Mouse (Mus musculus): ENCODE results near the gene Tmem53.

Gene Tmem53

DNA sequence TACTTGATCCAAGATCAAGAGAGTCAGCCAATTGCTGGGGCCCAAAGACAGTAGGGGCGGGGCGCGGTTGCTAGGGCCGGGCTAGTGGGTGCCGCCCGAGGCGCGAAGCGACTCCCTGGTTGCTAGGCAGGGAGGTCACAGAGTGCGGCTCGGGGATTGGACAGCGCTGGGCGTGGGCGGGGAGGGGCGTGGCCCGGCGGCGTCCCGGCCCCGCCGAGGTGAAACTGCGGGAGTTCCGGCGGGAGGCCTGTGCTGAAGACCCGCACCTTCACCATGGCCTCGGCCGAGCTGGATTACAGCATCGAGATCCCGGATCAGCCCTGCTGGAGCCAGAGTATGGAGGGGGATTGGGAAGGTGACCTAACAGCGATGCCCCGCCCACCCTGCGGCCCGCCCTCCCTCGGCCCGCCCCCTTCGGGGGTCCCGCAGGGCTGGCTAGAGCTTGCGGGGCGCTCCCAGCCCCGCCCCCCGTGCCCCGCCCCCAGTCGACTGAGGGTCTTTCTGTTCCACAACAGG, at the start of gene Tmem53, which contains the start of gene Armh1:
TSS of gene Tmem53 (plus strand) at position 151 of the 516 bp plus-strand sequence.
TSS of gene Armh1 (minus strand) at position 325 of the 516 bp plus-strand sequence.
- DNase-seq (ENCODE audit: low spot score) = peak; percentile 88

DNA sequence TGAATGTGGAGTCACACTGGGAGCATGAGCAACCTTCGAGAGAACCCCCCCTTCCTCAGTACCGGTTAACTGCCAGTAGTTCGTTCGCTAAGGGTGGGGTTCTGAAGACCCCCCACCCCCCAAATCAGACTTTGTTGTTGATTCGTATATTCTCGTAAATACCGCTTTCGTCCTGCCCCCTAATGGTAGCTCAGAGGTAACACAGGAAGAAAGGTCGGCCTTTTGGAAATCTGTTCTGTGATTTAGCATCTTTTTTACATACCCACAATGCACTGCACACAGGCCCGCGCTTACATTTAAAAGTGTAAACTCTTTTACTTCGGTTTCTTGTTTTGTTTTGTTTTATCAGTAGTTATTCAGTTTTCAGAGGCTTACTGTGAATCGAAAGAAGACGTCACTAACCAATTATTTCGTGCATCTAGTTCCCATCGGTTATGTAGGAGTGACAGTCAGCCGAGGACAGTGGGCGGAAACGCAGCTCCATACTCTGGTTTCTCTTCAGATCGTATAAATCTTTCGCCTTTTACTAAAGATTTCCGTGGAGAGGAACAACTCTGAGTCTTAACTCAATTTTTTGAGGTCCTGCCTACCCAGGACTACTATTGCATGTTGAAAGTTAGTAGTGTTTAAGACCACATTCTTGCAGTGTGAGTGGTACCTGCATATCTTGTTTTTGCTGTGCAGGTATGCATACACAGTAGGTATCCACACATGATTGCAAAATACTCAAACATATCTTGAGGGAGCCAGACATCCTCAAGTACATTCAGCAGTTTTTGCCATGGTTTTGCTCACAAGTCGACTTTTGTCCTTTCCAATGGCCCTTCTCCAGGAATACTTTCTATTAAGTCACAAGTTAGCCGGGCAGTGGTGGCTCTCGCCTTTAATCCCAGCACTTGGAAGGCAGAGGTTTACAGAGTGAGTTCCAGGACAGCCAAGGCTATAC, 49.4 kb upstream of the Tmem53 start:
- DNase-seq (ENCODE audit: low spot score) = peak; percentile 69

DNA sequence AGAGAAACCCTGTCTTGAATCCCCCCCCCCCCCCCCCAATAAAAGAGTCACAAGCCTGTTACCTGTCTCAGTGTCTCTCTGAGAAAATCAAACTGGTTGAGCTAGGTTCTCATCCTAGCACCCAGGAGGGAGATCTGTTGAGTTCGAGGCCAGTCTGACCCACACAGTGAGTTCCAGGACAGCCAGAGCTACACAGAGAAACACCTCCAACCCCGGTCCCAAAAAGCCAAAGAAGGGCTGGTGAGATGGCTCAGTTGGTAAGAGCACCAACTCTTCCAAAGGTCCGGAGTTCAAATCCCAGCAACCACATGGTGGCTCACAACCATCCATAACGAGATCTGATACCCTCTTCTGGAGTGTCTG, 48.8 kb upstream of the Tmem53 start:
- no peak for DNase-seq (ENCODE audit: low spot score)

DNA sequence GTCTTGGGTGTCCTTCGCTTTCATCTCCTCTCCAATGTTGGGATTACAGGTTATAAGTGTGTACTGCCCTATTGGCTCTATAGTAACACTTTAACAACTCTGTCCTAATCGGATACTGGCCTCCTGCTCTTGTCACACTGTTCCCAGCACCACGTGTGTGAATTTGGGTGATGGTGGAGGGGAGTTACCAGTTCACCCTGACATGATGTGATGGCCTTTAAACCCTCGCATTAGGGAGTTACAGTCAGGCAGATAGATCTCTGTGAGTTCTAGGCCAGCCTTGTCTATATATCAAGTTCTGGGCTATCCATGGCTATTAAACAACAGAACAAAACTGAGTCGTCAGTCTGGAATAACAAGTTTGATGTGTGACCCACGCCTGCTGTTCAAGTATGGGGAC, 42.2 kb upstream of the Tmem53 start:
- DNase-seq (ENCODE audit: low spot score) = no peak

DNA sequence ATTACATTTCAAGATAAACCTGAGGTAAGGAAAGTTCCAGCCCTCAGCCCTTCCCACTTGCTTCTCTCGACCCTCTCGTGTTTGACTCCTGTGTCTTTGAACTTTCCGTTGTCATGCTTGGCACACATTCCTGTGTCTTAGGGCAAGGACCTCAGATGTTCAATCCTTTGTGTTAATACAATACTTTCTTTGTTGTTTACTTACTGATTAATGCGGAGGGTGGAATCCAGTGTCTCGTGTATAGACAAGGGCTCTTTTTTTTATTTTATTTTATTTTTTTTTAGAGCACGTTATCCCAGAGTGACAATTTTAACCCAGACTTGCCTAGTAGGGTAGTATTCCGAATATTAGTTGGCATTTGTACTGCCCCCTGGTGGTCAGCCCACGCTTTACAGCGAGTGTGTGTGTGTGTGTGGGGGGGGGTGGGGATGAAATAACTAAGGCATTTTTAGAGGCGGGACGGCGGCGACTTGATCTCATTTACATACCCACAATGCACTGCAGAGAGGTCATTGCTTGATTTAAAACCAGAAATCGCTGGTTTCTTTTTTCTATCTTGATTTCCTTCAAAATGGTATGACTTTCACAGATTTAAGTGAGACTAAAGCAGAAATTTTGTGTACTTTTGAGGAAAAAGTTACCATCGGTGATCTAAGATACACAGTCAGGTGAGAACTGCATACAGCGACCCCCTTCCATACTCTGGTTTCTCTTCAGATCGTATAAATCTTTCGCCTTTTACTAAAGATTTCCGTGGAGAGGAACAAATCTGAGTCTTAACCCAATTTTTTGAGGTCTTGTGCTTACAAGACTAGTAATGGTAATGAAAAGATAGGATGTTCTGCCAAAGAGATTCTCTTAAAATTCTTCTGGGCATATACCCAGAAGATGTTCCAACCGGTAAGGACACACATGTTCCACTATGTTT, 41.3 kb upstream of the Tmem53 start:
- DNase-seq (ENCODE audit: low spot score) = peak; percentile 83

DNA sequence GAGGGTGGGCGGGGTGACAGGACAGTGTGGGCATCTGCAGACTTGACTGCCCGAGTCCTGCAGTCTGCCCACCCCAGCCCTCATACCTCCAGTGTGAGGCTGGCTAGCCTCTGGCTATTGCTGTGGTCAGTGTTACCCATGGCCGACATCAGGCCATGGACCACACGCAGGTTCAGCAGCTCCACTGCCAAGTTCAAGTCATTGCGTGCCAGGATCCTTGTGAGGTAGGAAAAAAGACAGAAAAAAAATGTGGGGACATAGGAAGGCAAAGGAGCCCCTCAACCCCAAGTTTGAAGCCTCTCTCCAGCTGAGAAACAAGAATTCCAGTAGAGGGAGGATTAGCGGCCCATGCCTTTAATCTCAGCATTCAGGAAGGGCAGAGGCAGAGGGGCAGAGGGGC, 37.5 kb upstream of the Tmem53 start:
- no peak for DNase-seq (ENCODE audit: low spot score)

DNA sequence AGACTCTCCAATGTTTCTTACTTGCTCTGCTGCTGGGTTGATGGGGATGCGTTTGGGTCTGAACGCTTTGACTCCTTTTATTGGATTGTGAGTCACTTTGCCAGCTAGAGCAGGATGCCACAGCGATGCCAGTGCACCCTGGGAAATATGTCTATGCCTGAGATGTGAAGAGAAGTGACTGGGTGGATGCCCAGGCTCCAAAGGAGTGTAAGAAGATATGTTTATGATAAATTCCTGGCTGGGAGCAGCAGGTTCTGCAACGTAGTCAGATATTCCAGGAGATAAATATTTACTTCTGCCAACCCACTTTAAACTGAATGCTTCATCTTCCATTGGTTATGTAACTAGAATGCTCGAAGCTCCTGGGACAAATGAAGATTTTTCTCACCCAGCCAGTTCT, 34.7 kb upstream of the Tmem53 start:
- DNase-seq (ENCODE audit: low spot score) = no peak

DNA sequence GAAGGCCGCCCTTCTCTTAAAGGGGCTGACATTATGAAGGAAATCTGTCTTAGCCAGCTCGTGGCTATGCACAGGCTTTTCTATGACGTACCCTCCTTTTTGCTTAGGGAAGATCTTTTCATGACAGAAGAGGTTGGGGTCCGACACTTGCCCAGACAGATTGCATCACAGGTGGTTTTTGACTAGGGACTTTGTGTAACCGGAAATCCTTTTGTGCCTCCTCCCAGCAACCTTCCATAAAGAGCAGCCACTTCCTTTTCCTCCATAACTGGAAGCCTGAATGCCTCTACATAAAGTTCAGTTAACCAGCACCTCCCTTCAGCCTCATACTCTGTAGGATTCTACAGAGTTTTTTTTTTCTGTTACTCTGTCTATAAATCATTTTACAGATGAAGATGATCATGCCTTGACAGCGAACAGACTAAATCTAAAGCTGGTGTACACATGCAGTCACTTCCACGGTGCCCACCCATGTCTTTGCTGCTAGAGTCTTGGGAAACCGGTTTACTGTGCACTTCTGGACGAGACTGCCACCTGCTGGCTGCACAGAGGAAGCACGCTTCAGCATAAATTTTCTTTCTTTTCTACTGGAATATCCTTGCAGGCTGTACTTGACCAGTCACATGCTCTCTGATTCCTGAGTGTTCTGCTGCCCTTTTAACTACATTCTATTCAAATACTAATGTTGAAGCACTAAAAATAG, 33.1 kb upstream of the Tmem53 start:
- DNase-seq (ENCODE audit: low spot score) = peak; percentile 56

DNA sequence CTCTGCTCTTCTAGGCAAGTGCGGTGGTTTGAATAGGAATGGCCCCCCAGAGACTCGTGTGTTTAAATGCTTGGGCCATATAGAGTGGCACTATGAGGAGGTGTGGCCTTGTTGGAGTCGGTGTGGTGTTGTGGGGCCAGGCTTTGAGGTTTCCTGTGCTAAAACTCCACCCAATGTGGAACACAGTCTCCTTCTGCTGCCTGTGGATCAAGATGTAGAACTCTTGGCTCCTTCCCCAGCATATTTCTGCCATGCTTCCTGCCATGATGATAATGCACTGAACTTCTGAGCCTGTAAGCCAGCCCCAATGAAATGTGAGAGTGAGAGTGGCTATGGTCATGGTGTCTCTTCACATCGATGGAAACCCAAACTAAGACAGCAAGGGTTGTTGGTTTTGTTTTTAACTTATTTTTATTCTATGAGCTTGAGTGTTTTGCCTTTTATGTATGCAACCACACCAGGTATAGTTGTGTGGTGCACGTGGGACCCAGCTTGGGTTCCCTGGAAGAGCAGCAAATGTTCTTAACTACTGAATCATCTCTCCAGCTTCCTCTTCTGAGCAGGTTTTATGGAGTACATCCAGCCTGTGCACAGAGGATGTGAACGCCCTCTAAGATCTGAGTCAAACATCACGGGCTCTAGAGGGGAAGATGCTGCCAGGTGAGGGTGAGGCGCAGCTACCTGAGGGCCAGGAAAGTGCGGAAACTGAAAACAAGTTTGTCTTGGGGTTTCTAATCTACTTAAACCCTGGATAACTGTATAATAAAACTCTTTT, 30.8 kb upstream of the Tmem53 start:
- DNase-seq (ENCODE audit: low spot score) = peak; percentile 49

DNA sequence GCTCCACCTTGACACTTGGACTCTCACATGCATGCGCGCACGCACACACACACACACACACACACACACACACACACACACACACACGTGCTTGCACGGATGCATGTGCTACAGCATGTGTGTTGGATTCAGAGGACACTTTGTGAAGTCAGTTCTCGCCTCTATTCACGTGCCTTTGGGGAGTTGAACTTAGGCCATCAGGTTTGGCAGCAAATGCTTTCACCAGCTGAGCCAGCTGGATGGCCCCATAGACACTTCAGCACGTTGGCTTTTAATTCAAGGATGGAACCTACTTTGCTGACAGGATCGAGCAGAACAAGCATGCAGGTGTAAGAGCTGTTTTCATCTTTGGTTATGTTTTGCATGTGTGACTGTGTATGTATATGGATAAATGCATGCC, 29.9 kb upstream of the Tmem53 start:
- no peak for DNase-seq (ENCODE audit: low spot score)

DNA sequence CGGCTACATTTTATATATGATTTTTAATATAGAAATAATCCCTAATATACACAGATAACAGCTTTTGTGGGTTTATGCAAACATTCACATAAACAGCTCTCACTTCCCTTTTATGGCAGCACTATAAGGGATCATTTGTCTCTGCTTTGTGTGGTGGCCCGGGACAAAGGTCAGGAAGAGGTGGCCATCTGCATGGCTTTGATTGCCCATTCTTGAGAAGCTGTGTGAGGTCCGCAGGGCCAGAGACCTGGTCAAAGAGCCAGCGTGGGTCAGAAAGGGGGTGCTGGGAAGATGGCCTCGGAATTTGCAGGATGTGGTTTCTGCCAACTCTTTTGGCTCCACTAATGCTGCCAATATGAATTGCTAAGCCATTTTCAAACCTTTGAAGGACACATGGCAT, 28.8 kb upstream of the Tmem53 start:
- no peak for DNase-seq (ENCODE audit: low spot score)

DNA sequence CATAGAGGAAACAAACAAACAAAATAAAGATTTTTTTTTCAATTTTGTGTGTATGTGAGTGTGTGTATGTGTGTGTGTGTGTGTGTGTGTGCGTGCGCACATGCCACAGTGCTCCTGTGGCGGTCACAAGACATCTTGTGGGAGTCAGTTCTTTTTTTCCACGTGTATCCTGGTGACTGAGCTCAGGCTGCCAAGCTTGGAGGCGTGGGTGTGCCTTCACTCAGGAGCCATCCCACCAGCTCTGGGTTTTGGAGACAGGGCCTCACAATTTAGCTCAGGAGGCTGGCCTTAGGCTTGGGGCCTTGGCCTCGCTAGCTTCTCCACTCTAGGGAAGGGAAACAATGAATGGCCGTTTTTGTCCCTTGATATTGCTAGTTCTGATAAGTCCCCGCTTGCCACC, 27.6 kb upstream of the Tmem53 start:
- no peak for DNase-seq (ENCODE audit: low spot score)

DNA sequence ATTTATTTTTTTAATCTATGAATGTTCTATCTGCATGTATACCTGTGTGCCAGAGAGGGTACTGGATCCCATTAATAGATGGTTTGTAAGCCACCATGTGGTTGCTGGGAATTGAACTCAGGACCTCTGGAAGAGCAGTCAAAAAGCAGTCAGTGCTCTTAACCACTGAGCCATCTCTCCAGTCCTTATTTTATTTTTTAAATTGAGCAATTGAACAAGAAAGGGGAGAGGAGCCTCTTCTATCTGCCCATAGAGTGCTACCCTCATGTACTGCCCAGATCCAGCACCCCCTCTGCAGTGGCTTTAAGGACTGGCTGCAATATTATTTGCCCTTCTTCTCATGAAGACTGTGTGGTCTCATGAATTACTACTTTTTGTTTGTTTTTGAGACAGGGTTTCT, 26.5 kb upstream of the Tmem53 start:
- no peak for DNase-seq (ENCODE audit: low spot score)

DNA sequence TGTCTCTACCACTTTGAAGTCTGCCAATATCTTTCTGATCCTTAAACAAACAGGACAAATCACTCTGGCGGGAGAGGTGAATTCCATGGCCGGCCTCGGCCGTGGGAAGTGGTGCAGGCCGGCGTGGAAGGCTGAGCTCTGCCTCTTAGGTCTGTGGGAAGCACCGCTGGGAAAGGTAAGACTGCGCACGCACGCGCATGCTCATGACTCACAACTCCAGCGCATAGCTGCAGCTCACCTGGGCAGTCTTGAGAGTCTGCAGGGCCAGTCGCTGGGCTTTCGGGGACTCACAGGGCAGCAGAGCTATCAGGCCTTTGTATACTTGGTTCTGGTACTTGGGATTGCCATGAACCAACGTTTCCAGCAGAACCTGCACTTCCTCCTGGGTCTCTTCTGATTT, 22.2 kb upstream of the Tmem53 start:
- DNase-seq (ENCODE audit: low spot score) = no peak

DNA sequence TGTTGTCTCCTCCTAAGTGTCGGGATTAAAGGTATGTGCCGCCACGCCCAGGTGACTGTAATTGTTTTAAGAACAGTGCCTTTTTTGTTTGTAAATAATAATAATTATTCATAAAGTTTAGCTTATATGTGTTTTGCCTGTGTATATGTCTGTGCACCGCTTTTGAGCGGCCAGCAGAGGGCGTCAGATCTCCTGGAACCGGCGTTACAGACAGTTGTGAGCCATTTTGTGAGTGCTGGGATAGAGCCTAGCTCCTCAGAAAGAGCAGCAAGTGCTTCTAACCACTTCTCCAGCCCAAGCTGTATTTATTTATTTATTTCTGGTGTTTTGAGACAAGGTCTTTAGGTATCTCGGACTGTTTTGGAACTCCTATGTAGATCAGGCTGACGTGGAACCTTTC, 21.4 kb upstream of the Tmem53 start:
- DNase-seq (ENCODE audit: low spot score) = no peak

DNA sequence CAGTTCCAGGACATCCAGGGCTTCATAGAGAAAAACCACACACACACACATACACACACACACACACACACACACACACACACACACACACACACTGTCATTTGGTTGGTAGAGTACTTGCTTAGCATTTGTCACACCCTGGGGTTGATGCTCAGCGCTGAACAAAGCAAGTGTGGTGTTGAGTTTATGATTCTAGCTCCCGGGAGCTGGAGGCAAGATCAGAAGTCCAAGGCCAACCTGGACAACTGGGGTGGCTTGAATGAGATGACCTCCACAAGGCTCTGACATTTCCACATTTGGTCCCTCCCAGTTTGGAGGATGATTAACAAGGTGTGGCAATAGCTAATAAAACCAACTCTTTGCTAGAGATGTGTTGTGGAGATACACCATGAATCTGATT, 20.5 kb upstream of the Tmem53 start:
- DNase-seq (ENCODE audit: low spot score) = no peak

DNA sequence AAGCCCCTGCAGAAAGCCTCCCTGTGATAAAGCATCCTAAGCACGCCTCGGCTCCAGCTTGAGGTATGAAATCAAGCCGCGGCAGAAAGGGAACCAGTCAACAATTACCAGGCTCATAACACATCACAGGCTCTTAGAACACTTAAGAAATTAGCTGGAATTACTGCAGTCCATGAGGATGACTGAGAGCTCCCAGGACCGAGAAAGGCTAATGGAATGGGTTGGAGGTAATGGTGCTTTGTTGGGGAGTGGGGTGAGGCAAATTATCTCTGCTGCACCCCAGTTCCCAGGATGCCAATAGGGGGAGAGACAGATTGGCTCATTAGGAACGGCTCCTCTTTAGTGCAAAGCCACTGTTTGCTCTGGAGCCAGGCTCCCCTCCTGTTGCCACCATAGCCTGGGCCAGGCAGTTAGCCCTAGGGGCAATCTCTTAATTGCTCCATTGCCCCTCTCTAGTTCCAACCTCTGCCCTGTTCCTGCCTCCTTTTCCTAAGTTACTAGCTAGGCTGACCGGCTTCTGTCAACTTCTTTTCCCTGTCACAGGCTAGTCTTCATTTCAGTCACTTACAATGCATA, 17.5 kb upstream of the Tmem53 start:
- no peak for DNase-seq (ENCODE audit: low spot score)

DNA sequence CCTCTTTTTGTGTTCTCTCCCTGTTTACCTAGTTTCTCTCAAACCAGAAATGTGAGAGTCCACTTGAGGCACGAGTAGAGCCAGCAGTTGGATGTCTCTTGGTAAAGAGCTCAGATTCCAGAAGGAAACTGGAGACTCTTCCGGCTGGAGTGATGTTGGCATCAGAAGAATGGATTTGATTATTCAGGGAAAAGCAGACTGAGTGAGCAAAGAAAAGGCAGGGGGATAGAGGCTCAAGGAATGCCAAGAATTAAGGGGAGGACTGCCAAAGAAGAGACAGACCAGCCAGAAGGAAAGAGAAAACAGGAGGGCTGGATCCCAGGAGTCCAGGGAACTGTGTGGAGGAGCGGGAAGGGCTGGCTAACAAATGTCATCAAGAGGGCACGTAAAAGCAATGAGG, 15.9 kb upstream of the Tmem53 start:
- DNase-seq (ENCODE audit: low spot score) = no peak

DNA sequence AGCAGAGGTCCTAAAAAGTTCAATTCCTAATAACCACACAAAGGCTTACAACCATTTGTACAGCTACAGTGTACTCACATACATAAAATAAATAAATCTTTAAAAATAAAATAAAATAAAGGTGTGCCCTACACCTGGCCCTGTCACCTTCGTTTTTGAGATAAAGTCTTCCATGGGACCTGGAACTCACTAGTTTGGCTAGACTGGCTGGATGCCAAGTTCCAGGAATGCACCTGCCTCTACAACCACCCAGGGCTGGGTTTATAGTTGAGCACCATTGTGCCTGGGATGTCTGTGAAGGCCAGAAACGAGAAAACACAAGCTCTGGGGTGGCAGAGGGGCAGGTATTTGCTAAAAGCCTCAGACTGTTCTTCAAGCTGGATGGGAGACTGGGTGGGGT, 12.6 kb upstream of the Tmem53 start:
- no peak for DNase-seq (ENCODE audit: low spot score)

DNA sequence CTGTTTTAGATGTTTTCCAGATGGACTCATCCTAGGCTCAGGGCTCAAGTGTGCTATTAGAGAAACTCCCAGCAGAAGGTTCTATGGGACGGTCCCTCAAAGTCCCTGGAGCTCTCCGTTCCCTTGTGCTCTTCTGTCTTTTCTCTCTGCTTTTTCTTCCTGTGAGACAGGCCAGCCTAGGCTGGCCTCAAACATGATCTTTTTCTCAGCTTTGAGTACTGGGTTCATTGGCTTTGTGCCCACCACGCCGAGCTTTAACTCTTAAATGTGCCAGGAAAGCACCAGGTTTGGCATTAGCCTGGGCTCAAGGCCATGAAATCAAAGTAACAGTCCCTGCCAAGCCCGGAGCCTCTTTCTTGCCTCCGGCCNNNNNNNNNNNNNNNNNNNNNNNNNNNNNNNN, 10.9 kb upstream of the Tmem53 start:
- DNase-seq (ENCODE audit: low spot score) = no peak

DNA sequence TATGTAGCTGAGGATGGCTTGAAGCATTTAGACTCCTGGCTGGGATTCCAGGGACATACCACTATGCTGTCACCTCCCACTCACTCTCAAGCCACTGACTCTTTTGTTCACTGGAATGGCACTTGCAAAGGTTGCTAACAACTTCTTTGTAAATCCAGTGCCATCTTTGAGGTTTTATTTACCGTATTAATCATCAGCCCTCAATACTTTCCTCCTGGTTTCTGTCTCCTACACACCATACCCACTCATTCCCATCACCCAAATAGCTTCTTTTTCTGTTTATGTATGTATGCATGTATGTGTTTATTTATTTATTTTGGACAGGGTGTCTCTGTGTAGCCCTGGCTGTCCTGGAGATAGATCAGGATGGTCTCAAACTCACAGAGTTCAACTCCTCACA, 769 bp upstream of the Tmem53 start:
- no peak for DNase-seq (ENCODE audit: low spot score)
